Mouse (Mus musculus) T-helper 2 cell (primary cell): ENCODE data around the gene Ptpdc1.

Experiments
- in situ Hi-C: fragments of 300-600 bp; cut with MboI, MseI; formaldehyde crosslinking; loops from one replicate; pipeline ENCODE4 v1.15.1; 2025; ENCODE audit warnings: high pct_unique_total_duplicates

Gene Ptpdc1

GRCm38 (mm10) chr13:48552181-48553090 lies 73.0 kb downstream of the Ptpdc1 start:
- in situ Hi-C loops = no loop called here

- in situ Hi-C loops = no loop called here
Measured at GRCm38 (mm10) chr13:48548296-48548695, 77.2 kb downstream of the Ptpdc1 start.

- in situ Hi-C loops = no loop called here
Measured at GRCm38 (mm10) chr13:48547623-48548022, 77.8 kb downstream of the Ptpdc1 start.

- in situ Hi-C loops = no loop called here
Measured at GRCm38 (mm10) chr13:48546330-48546917, 79.0 kb downstream of the Ptpdc1 start.

GRCm38 (mm10) chr13:48545476-48546281 lies 79.8 kb downstream of the Ptpdc1 start:
- in situ Hi-C loops = no loop called here

GRCm38 (mm10) chr13:48544867-48545266 lies 80.6 kb downstream of the Ptpdc1 start:
- in situ Hi-C loops = no loop called here

- in situ Hi-C loops = no loop called here
Measured at GRCm38 (mm10) chr13:48544391-48544790, 81.1 kb downstream of the Ptpdc1 start.

- in situ Hi-C loops = no loop called here
Measured at GRCm38 (mm10) chr13:48540488-48540887, 85.0 kb downstream of the Ptpdc1 start.

GRCm38 (mm10) chr13:48533441-48533840 lies 92.0 kb downstream of the Ptpdc1 start:
- in situ Hi-C loops = no loop called here

GRCm38 (mm10) chr13:48531448-48531847 lies 94.0 kb downstream of the Ptpdc1 start:
- in situ Hi-C loops = no loop called here

GRCm38 (mm10) chr13:48530685-48531084 lies 94.8 kb downstream of the Ptpdc1 start:
- in situ Hi-C loops = no loop called here

- in situ Hi-C loops = no loop called here
Measured at GRCm38 (mm10) chr13:48529028-48529427, 96.4 kb downstream of the Ptpdc1 start.

GRCm38 (mm10) chr13:48528123-48528871 lies 97.2 kb downstream of the Ptpdc1 start:
- in situ Hi-C loops = no loop called here
